Mouse (Mus musculus): ENCODE data around the gene Hs3st2.

Hs3st2 gene

DNA sequence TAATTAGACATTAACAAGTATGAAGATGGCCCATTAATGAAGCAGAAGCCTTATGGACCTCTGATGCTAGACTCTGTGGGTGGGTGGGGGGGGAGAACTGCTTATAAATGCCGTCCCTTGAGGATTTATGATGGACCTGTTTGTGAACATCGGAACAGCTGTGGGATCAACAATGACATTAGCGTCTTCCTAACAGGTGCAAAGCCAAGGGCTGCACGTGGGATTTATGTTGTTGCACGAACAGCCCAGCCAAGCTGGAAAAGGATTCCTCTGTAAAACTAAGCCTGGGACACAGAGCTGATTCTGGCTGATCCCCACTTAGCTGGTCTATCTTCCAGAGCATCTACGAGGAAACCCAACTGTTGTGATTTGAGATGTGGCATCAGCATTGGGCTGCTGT is 69.0 kb downstream of the Hs3st2 start:
- DNase-seq (ENCODE audit: low spot score) = no peak

- no peak for DNase-seq (ENCODE audit: low spot score)
Observed at GRCm38 (mm10) chr7:121464441-121464840, 72.8 kb downstream of the Hs3st2 start.

GRCm38 (mm10) chr7:121465111-121465510 is 73.5 kb downstream of the Hs3st2 start:
- no peak for DNase-seq (ENCODE audit: low spot score)

DNA sequence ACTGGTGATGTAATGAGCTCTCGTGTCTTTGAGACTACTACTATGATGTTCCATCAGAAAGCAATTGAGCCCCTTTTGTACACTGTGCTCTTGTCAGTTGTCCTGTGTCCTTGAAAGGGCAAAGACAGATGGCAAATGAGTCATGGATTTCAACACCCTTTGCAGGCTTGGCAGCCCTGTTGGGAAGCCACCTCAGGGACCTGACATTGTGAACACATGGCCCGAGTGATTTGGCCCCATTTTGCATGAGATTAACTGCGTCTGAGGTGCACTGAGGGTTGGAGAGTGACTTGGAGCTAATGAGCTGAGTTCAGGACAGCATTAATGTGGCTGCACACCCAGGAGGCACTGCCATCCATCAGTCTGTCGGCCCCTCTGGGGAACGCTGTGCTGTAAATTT is 74.7 kb downstream of the Hs3st2 start:
- no peak for DNase-seq (ENCODE audit: low spot score)

DNA sequence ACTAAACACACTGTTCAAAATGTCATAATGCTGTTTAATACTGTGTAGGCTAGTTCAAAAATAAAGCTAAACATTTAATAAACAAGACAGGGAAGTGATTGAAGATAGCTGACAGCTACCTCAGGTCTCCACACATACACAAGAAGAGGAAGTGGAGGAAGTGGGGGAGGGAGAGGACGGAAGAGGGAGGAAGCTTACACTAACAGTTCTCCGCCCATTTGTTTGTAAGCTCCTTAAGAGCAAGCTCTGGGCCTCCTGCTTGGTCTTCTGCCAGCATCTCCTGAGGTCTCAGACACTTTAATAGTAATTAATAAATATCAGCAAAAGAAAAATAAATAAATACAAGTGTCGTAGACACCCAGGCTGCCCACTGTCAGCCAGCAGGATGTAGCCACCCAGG is 77.8 kb downstream of the Hs3st2 start:
- DNase-seq (ENCODE audit: low spot score) = no peak

DNA sequence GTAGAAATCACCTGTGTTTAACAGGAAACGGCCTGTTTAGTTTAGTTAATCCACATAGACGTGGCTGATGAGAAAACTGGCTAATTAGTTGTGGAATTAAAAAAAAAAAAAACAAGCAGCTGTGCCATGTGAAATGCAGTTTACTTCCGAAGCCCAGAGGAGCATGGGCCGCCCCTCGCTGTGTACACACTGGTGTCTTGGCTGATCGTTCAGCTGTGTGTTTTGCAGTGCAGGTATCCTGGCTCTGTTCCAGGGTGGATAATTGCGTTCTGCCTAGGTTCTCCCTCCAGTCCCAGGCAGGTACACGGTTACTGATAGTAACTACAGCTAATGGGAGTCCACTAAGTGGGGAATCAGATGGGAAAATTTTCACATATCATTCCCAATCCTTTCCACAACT is 86.6 kb downstream of the Hs3st2 start:
- no peak for DNase-seq (ENCODE audit: low spot score)

DNA sequence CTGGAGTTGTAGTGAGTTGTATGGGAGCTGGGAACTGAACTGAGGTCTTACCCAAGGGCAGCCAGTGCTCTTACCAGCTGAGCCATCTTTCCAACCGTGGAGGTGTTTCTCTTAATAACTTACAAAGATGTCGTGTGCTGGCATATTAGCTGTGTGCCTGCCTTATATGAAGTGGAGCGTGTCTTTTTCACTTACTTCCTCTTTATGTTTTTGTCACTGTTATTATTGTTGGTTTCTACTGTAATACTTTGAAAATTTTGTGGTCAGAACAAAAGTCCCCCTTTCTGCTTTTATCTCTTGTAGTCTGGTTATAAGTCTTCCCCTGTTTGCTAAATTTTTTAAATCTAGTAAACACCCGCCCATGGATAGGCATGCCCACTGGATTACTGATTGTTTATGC is 88.4 kb downstream of the Hs3st2 start:
- DNase-seq (ENCODE audit: low spot score) = no peak

DNA sequence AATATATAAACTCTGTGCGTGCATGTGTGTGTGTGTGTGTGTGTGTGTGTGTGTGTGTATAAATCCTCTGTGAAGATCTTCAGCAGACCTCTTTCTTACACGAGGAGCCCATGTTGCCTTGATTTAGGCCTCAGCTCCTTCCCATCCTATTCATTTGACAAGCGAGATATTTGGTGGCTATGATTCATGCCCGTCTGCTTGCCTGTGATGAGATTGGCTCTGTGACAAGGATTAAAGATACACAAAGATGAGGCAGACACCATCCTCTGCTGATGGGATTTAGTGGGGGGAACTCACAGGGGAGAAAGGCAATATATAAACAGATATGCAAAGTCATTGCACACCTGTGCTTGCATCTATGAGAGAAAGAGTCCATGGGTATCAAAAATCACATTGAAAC is 92.9 kb downstream of the Hs3st2 start:
- DNase-seq (ENCODE audit: low spot score) = peak; percentile 44

- DNase-seq (ENCODE audit: low spot score) = peak; percentile 44
Observed at GRCm38 (mm10) chr7:121485266-121485665, 93.6 kb downstream of the Hs3st2 start.

DNA sequence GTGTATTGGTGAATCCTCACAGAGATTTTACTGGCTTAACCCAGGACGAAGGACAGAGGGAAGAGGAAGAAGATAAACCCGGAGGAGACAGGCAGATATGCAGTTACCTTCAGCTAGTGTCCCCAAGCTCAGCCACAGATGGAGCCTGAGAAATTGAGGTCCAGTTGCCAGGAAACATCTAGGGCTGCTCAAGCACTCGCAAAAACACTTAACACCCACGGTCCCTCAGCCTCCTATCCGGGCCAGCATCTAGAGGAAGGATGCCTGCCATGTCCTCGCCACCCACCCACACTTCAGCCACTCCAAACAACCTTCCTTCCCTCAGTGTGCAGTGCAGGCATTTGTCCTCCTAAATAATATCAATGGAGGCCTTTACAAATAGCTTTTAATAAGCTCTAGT is 95.6 kb downstream of the Hs3st2 start:
- DNase-seq (ENCODE audit: low spot score) = peak; percentile 10

DNA sequence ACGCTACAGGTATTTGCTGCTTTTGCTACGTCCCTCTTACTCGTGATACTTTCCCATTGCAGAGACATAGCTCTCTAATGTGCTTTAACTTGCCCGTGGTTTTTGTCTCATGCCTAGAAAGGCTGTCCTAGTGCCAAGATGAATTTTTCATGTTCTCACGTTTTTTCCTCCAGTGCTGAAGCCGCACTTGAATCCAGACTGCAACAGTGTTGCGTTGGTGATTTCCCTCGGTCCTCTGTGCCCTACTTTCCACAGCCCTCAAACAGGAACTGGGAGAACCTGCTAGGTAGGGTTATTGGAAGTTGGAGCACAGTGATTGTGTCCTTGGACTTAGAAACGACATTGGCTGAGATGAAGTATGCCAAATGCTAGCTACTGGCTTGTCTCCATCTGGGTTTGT is 97.7 kb downstream of the Hs3st2 start:
- no peak for DNase-seq (ENCODE audit: low spot score)

DNA sequence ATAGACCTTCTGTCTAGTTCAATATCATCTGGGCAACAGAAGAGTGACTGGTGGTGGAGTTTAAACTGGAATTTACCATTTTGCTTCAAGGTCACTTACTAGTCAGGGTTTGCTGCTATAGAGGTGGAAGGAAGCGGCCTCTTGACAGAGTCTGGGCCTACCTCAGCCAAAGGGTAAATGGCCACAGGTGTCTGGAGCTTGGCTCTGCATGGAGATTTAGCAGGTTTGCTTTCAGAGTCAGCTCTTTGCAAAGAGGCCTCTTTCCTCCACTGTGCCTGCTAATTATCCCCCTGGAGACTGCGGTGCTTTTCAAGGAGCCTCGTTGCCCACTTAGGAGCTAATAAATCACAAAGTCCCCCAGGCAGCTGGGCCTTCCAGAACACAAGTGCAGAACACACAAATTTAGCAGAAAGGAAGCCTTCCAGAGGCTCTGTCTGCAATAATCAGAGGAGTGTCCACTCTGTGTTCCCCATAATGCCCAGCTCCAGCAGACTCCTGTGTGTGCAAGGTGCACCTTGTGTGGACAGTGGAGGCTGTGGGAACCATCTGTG is 99.9 kb downstream of the Hs3st2 start:
- no peak for DNase-seq (ENCODE audit: low spot score)

- no peak for DNase-seq (ENCODE audit: low spot score)
Observed at GRCm38 (mm10) chr7:121500516-121500915, 108.9 kb downstream of the Hs3st2 start.

GRCm38 (mm10) chr7:121501666-121502065 is 110.0 kb downstream of the Hs3st2 start:
- no peak for DNase-seq (ENCODE audit: low spot score)

- no peak for DNase-seq (ENCODE audit: low spot score)
Observed at GRCm38 (mm10) chr7:121516727-121517126, 125.1 kb downstream of the Hs3st2 start.

- DNase-seq (ENCODE audit: low spot score) = peak; percentile 17
Observed at GRCm38 (mm10) chr7:121517165-121517591, 125.5 kb downstream of the Hs3st2 start.

- DNase-seq (ENCODE audit: low spot score) = no peak
Observed at GRCm38 (mm10) chr7:121522125-121522524, 130.5 kb downstream of the Hs3st2 start.

GRCm38 (mm10) chr7:121529023-121529422 is 137.4 kb downstream of the Hs3st2 start:
- DNase-seq (ENCODE audit: low spot score) = no peak

DNA sequence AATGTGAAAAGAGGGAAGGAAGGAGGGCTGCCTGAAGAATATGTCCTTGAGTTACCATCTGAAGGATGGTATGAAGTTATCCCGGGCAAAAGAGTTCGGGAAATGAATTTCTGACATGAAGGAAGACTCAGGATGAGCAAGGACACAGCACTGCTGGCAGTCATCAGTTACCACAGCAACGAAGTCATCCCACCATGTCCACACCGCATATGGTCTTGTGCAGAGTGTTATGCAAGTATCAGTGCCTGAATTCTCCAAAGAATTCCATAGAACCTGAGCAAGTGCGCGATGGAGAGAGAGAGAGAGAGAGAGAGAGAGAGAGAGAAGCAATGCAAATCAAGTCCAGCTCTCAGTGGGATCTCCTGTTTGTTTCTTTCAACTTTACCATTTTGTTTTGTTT is 142.0 kb downstream of the Hs3st2 start:
- no peak for DNase-seq (ENCODE audit: low spot score)

- no peak for DNase-seq (ENCODE audit: low spot score)
Observed at GRCm38 (mm10) chr7:121534386-121534785, 142.7 kb downstream of the Hs3st2 start.

DNA sequence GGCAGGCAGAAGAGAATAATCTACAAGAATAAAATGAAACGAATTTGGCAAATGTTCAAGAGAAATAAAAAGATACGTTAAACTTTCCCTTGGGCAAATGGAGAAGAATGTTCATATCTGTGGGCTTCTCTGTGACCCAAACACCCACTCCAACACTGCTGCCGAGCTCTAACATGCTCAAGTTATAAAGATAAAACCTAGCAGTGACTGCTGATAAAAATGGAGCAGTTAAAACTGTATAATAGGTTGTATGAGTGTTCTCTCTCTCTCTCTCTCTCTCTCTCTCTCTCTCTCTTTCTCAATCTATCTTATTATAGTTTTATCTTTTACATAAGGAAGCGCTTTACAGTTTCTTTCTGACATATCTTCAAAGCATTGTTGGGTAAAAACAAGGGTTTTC is 144.3 kb downstream of the Hs3st2 start:
- DNase-seq (ENCODE audit: low spot score) = no peak

DNA sequence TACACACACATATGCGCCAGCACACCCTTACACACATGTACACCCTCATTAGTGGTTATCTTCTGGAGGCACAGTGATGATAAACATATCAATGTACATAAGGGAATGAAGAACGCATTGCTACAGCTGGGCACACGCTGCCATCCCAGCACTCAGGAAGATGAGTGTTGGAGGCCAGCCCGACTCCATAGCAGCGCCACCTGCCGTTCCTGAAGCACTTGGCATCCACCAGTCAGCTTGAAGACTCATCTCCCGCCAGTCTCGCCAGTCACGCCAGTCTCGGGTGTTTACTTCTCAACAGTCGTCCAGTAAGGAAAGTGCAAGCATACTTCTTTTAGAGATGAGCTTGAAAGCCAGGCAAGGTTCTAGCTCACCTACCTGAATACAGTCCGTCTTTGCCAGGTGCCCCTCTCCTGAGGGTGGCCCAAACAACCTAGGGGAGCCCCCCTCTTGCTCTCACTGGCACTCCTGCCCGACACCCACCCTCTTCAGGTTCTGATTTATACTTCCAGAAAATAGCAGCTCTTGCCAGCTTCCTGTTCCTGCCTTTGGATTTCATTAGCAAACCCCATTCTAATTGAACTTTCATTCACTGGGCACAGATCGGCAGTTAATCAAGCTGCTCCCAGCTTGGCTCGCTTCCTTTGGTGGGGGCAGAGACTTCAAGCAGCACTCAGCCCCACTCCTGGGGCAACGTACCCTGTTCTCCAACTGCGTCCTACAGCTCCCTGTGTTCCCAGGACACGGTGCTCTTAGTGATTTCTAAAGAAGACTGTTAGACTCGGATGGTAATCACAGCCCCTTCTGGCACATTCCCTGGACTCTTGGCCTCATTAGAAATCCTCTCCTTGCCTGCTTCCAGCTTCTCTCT is 148.0 kb downstream of the Hs3st2 start:
- no peak for DNase-seq (ENCODE audit: low spot score)

- DNase-seq (ENCODE audit: low spot score) = no peak
Observed at GRCm38 (mm10) chr7:121542458-121542857, 150.8 kb downstream of the Hs3st2 start.

All from layer of hippocampus, adult 9-10 months (tissue).